Mouse (Mus musculus) stomach, embryonic 14.5 days (tissue): ENCODE results near the gene Sdc3. TPM values are rescaled to one million over a fixed set of nuclear protein-coding genes. Genes with fewer than 3 reads are reported as not detected.
A peak's percentile ranks its signal among the peaks of the same experiment; 100 is the strongest.

Experiments used
- ATAC-seq: fragments of 200-750 bp; cut with Nextera tagmentation; 2 replicates; pipeline ENCODE4 v1.8.0; 2017; ENCODE audit warnings: low read depth, moderate TSS enrichment; ENCODE audit not compliant: insufficient number of reproducible peaks, insufficient read depth, low FRiP score
- H3K27ac ChIP-seq: fragments of 300-500 bp; sonication (generic); 2 replicates; pipeline ENCODE4 v1.5.1; 2014; ENCODE audit warnings: mild to moderate bottlenecking, low read length, moderate library complexity, mixed read lengths
- H3K27me3 ChIP-seq: fragments of 300-500 bp; sonication (generic); 2 replicates; pipeline ENCODE4 v1.6.1; 2014; ENCODE audit warnings: low read length, control low read depth, mixed read lengths; ENCODE audit not compliant: control insufficient read depth, insufficient read depth
- H3K36me3 ChIP-seq: fragments of 300-500 bp; sonication (generic); 2 replicates; pipeline ENCODE4 v1.6.1; 2014; ENCODE audit warnings: mild to moderate bottlenecking, control low read depth, low read length, moderate library complexity, mixed read lengths; ENCODE audit not compliant: control insufficient read depth, insufficient read depth
- H3K4me1 ChIP-seq: fragments of 300-500 bp; sonication (generic); 2 replicates; pipeline ENCODE4 v1.6.1; 2014; ENCODE audit warnings: low read length, control low read depth, mixed read lengths; ENCODE audit not compliant: control insufficient read depth, insufficient read depth
- H3K4me2 ChIP-seq: fragments of 300-500 bp; sonication (generic); replicated peaks from 2 replicates; pipeline ENCODE4 v1.6.1; 2014; ENCODE audit warnings: low read depth, low read length, control low read depth
- H3K4me3 ChIP-seq: fragments of 300-500 bp; sonication (generic); 2 replicates; pipeline ENCODE4 v1.5.1; 2014; ENCODE audit warnings: low read depth, low read length, control low read depth
- H3K9ac ChIP-seq: fragments of 300-500 bp; sonication (generic); replicated peaks from 2 replicates; pipeline ENCODE4 v1.6.1; 2014; ENCODE audit warnings: low read depth, mild to moderate bottlenecking, control low read depth, low read length, moderate library complexity, mixed read lengths
- H3K9me3 ChIP-seq: fragments of 300-500 bp; sonication (generic); 2 replicates; pipeline ENCODE4 v1.6.1; 2016; ENCODE audit warnings: low read depth, low read length, control low read depth; ENCODE audit not compliant: control insufficient read depth
- WGBS: fragments of 180-500 bp; shearing (Covaris S2); extraction: QIAGEN DNeasy Blood & Tissue Kit; methylation state at CpG from one replicate; pipeline ENCODE4 v1.1.7; 2014; 5-methylcytosine and 5-hydroxymethylcytosine counted together
- polyA plus RNA-seq: library from polyadenylated mRNA; unstranded; fragments of >200 nt; fragmentation: Nextera tagmentation; extraction: Ambion mirVana; gene quantifications from 2 replicates; pipeline ENCODE4 v1.2.1, GENCODE M21; 2014

The Sdc3 gene
- polyA plus RNA-seq, 1 experiment from 2014 or later, result 20.9 TPM

- ATAC-seq, result peak; percentile 59; the same call in 1 of the 2 replicates
- Histone ChIP-seq H3K27ac (peak overlapping the region; percentile 6; the same call in 1 of the 2 replicates), H3K4me3 (no peak overlapping the region), H3K9ac (no peak overlapping the region), H3K4me2 (no peak overlapping the region), H3K36me3 (no peaks in the 10 kb centered on the region), H3K4me1 (peaks cover 39% of the 10 kb centered on the region), H3K27me3 (no peaks in the 10 kb centered on the region), H3K9me3 (no peaks in the 10 kb centered on the region)
- WGBS, result 34% methylated on average over 8 of the region's 8 CpGs
Measured at GRCm38 (mm10) chr4:130841107-130841840, 48.9 kb downstream of the Sdc3 start.

- H3K4me2 ChIP-seq, result no peak overlapping the region
- no peak overlapping the region for H3K9ac ChIP-seq
- WGBS, result 69% methylated on average over 14 of the region's 14 CpGs
- H3K9me3 ChIP-seq, result no peaks in the 10 kb centered on the region
- no peak overlapping the region for H3K27ac ChIP-seq
- no peaks in the 10 kb centered on the region for H3K36me3 ChIP-seq
- no peak overlapping the region for H3K4me3 ChIP-seq
- no peaks in the 10 kb centered on the region for H3K4me1 ChIP-seq
- no peaks in the 10 kb centered on the region for H3K27me3 ChIP-seq
- no peak for ATAC-seq
Measured at GRCm38 (mm10) chr4:130848814-130849213, 56.5 kb downstream of the Sdc3 start.

- H3K9ac ChIP-seq, result no peak overlapping the region
- 64% methylated on average over 8 of the region's 8 CpGs for WGBS
- no peak overlapping the region for H3K27ac ChIP-seq
- no peaks in the 10 kb centered on the region for H3K27me3 ChIP-seq
- ATAC-seq, result no peak
- H3K4me1 ChIP-seq, result peaks cover 7% of the 10 kb centered on the region; the same call in 1 of the 2 replicates
- H3K4me3 ChIP-seq, result no peak overlapping the region
- H3K9me3 ChIP-seq, result no peaks in the 10 kb centered on the region
- no peaks in the 10 kb centered on the region for H3K36me3 ChIP-seq
- no peak overlapping the region for H3K4me2 ChIP-seq
Measured at GRCm38 (mm10) chr4:130857661-130858060, 65.3 kb downstream of the Sdc3 start.

GRCm38 (mm10) chr4:130858880-130859279 is 66.5 kb downstream of the Sdc3 start:
- WGBS, result 91% methylated on average over 7 of the region's 7 CpGs
- Histone ChIP-seq H3K9ac (no peak overlapping the region), H3K4me3 (no peak overlapping the region), H3K4me2 (no peak overlapping the region), H3K36me3 (no peaks in the 10 kb centered on the region), H3K4me1 (peaks cover 7% of the 10 kb centered on the region; the same call in 1 of the 2 replicates), H3K27me3 (no peaks in the 10 kb centered on the region), H3K27ac (no peak overlapping the region), H3K9me3 (no peaks in the 10 kb centered on the region)
- ATAC-seq, result no peak

- H3K4me1 ChIP-seq, result peaks cover 7% of the 10 kb centered on the region; the same call in 1 of the 2 replicates
- H3K36me3 ChIP-seq, result no peaks in the 10 kb centered on the region
- H3K4me3 ChIP-seq, result no peak overlapping the region
- H3K4me2 ChIP-seq, result no peak overlapping the region
- ATAC-seq, result no peak
- H3K9ac ChIP-seq, result no peak overlapping the region
- H3K27ac ChIP-seq, result no peak overlapping the region
- H3K27me3 ChIP-seq, result no peaks in the 10 kb centered on the region
- no peaks in the 10 kb centered on the region for H3K9me3 ChIP-seq
- WGBS, result 56% methylated on average over 8 of the region's 8 CpGs
Measured at GRCm38 (mm10) chr4:130859467-130859866, 67.1 kb downstream of the Sdc3 start.

- H3K27me3 ChIP-seq, result no peaks in the 10 kb centered on the region
- peak; percentile 7; the same call in 1 of the 2 replicates for ATAC-seq
- no peaks in the 10 kb centered on the region for H3K36me3 ChIP-seq
- H3K4me1 ChIP-seq, result peaks cover 9% of the 10 kb centered on the region; the same call in 1 of the 2 replicates
- H3K9ac ChIP-seq, result no peak overlapping the region
- WGBS, result 50% methylated on average over 15 of the region's 15 CpGs
- peak overlapping the region; percentile 10 for H3K4me3 ChIP-seq
- H3K27ac ChIP-seq, result no peak overlapping the region
- peak overlapping the region; percentile 39 for H3K4me2 ChIP-seq
- H3K9me3 ChIP-seq, result no peaks in the 10 kb centered on the region
Measured at GRCm38 (mm10) chr4:130860902-130861652, 68.7 kb downstream of the Sdc3 start.

- Histone ChIP-seq H3K27ac (0 out of 2 replicates have a peak overlapping the region, but pooled peaks have one; percentile 22), H3K36me3 (no peaks in the 10 kb centered on the region), H3K4me3 (peak overlapping the region; percentile 10), H3K9ac (no peak overlapping the region), H3K9me3 (no peaks in the 10 kb centered on the region), H3K4me2 (peak overlapping the region; percentile 39), H3K4me1 (peaks cover 9% of the 10 kb centered on the region; the same call in 1 of the 2 replicates), H3K27me3 (peaks cover 4% of the 10 kb centered on the region; the same call in 1 of the 2 replicates)
- 2% methylated on average over 30 of the region's 30 CpGs for WGBS
- peak; percentile 87 for ATAC-seq
Measured at GRCm38 (mm10) chr4:130861653-130862208, 69.4 kb downstream of the Sdc3 start.

- H3K9me3 ChIP-seq, result no peaks in the 10 kb centered on the region
- no peak for ATAC-seq
Measured at GRCm38 (mm10) chr4:130862538-130862937, 70.2 kb downstream of the Sdc3 start.

More at GRCm38 (mm10) chr4:130862538-130862937, 70.2 kb downstream of the Sdc3 start:
- Histone ChIP-seq H3K9ac (no peak overlapping the region), H3K27me3 (peaks cover 4% of the 10 kb centered on the region; the same call in 1 of the 2 replicates), H3K36me3 (no peaks in the 10 kb centered on the region), H3K4me1 (peaks cover 9% of the 10 kb centered on the region; the same call in 1 of the 2 replicates), H3K27ac (no peak overlapping the region; the same call in 1 of the 2 replicates), H3K4me2 (peak overlapping the region; percentile 39; the same call in 1 of the 2 replicates), H3K4me3 (no peak overlapping the region)
- 72% methylated on average over 5 of the region's 5 CpGs for WGBS
